Mouse (Mus musculus): ENCODE data around the gene Trpm8. TPM values are rescaled to one million over a fixed set of nuclear protein-coding genes. Genes with fewer than 3 reads are reported as not detected.

The Trpm8 gene
- 0.06 TPM in 2 replicates for polyA plus RNA-seq (2012; rRNA removed)

GRCm38 (mm10) chr1:88277098-88277817 is at the start of gene Trpm8, which contains the start of gene Hjurp:
Trpm8 (plus strand) TSS chr1:88277661.
Hjurp (minus strand) TSS chr1:88277633.

GRCm38 (mm10) chr1:88406807-88407198 is 129.3 kb downstream of the Trpm8 start, which contains the start of gene Spp2:
Spp2 (plus strand) TSS chr1:88406961.

Other genes with a start within 250 kb of the Trpm8 start
- gene Ugt1a10, start 222.3 kb upstream of the Trpm8 start, polyA plus RNA-seq (2012; rRNA removed), result not detected in 2 replicates
- gene Ugt1a9, start 206.9 kb upstream of the Trpm8 start, polyA plus RNA-seq (2012; rRNA removed), result not detected in 2 replicates
- not detected in 2 replicates for gene Ugt1a8, start 189.8 kb upstream of the Trpm8 start, polyA plus RNA-seq (2012; rRNA removed)
- gene Ugt1a7c, start 182.6 kb upstream of the Trpm8 start, polyA plus RNA-seq (2012; rRNA removed), result 0.80 and 0.91 TPM in 2 replicates
- 1.1 TPM in 2 replicates for gene Ugt1a6b, start 174.4 kb upstream of the Trpm8 start, polyA plus RNA-seq (2012; rRNA removed)
- 1.4 and 1.6 TPM in 2 replicates for gene Ugt1a6a, start 142.9 kb upstream of the Trpm8 start, polyA plus RNA-seq (2012; rRNA removed)
- gene Ugt1a5, start 111.6 kb upstream of the Trpm8 start, polyA plus RNA-seq (2012; rRNA removed), result 0.06 and 0.14 TPM in 2 replicates
- gene Ugt1a2, start 77.1 kb upstream of the Trpm8 start, polyA plus RNA-seq (2012; rRNA removed), result 0.05 TPM in 1 of 2 replicates, not detected in the other
- 9.8 TPM in 2 replicates for gene Dnajb3, start 71.9 kb upstream of the Trpm8 start, polyA plus RNA-seq (2012; rRNA removed)
- 0.09 TPM in 1 of 2 replicates, not detected in the other for gene Ugt1a1, start 65.7 kb upstream of the Trpm8 start, polyA plus RNA-seq (2012; rRNA removed)
- gene Mroh2a, start 50.7 kb upstream of the Trpm8 start, polyA plus RNA-seq (2012; rRNA removed), result 0.15 and 0.18 TPM in 2 replicates
- 171 and 178 TPM in 2 replicates for gene Hjurp, start within 50 bp of the Trpm8 start, polyA plus RNA-seq (2012; rRNA removed)
- gene Spp2, start 129.3 kb downstream of the Trpm8 start, polyA plus RNA-seq (2012; rRNA removed), result 0.18 TPM in 2 replicates
- gene Glrp1, start 232.4 kb downstream of the Trpm8 start, polyA plus RNA-seq (2012; rRNA removed), result 0.04 TPM in 1 of 2 replicates, not detected in the other

Data from central nervous system, embryonic 14 days (tissue).